Mouse (Mus musculus): ENCODE measurements around the gene Rbm25.

The Rbm25 gene

DNA sequence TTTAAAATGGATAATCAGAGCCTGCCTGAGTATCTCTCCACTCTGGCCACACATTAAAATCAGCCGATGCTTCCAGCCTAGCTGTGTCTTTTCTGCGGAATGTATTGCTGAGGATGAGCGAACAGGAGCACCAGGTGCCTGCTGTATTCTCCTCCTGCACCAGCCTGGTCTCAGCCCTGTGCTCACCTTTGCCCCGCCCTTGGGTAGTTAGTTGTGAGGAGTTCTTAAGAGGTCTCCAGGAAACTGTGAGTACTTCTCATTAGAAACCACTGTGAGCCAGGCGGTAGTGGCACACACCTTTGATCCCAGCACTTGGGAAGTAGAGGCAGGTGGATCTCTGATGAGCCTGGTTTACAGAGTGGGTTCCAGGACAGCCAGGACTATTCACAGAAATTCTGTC, 101.2 kb downstream of the Rbm25 start:
- no peak for DNase-seq (ENCODE audit: low read depth)
